ENCODE assay signal across 24 mouse cellular contexts in the genomic region with DNA sequence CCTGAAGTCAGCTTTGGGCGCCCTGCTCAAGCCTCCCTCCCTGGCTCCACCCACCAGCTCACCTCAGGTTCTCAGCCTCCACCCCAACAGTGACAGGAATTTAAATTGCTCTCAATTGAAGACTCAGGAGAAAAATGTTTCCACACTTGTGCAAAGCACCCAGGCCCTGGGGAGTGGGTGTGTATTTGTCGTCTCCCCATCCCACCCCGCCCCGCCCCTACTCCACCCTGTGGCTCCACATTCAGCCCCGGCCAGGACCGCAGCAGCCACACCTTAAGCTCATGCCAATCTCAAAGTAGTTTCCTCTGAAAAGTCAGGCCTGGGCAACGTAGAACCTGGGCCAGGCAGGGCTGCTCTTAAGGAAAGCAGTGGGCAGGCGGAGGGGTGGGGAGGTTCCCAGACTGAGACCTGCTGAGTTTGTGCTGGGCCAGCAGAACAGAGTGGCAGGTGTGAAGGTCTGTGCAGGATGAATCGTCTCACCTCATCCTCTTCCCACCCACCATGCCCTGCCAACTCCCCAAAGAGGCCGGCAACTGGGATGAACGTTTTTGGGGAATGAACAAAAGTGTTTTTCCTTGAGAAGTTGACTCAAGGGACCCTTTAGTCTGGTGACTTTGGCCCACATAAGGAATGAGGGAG. TPM values are rescaled to one million over a fixed set of nuclear protein-coding genes. Genes with fewer than 3 reads are reported as not detected.
A peak's percentile ranks its signal among the peaks of the same experiment; 100 is the strongest.
DNase-seq lines count a peak whose midpoint lies in the region; ATAC-seq lines count a peak whose summit lies in the region.
"Had no signal": no experiment of that assay in that cellular context is flagged by ENCODE, and none has a peak within 500 bp of the region (broad histone marks: within the 10 kb centered on the region; RNA-seq: fewer than 3 reads in every experiment).

No protein-coding gene starts in this region.

- H3K9me3 ChIP-seq in heart, embryonic 10.5 days, result no peaks in the 10 kb centered on the region
- H3K9me3 ChIP-seq in lung, embryonic 15.5 days, result no peaks in the 10 kb centered on the region
- H3K9me3 ChIP-seq in intestine, embryonic 16.5 days (ENCODE audit: control insufficient read depth, low read length), result no peaks in the 10 kb centered on the region
- H3K9me3 ChIP-seq in stomach, embryonic 16.5 days (replicated peaks; ENCODE audit: control insufficient read depth, low read length), result no peaks in the 10 kb centered on the region
- H3K9me3 ChIP-seq: G1E; hindbrain, embryonic 15.5 days; limb, embryonic 15.5 days had no signal

- DNase-seq in heart, adult 11 months, result peak; percentile 92
- no peak for DNase-seq in heart, embryonic 10.5 days (ENCODE audit: low spot score)
- DNase-seq in lung, postnatal 36 days, result no peak
- no peak for DNase-seq in left cerebral cortex, adult 8-10 months (ENCODE audit: low spot score in 2 of 2)
- no peak for DNase-seq in MN1 (ENCODE audit: low spot score)
- DNase-seq: adrenal gland, postnatal 10 days; cerebellum, adult 11 months; cerebellum, postnatal 14 days; kidney, adult 18-20 months; kidney, postnatal 36 days; layer of hippocampus, adult 9-11 months; lung, postnatal 4 days; retina, postnatal 1 day; right cerebral cortex, postnatal 4 days; thymus, adult 18-20 months had no signal

- H3K27ac ChIP-seq in heart, embryonic 10.5 days, result no peak overlapping the region
- H3K27ac ChIP-seq in lung, embryonic 15.5 days, result no peak overlapping the region
- H3K27ac ChIP-seq in intestine, embryonic 16.5 days (ENCODE audit: low read length), result no peak overlapping the region
- peak overlapping the region; percentile 73 for H3K27ac ChIP-seq in stomach, embryonic 16.5 days (ENCODE audit: low read length)
- H3K27ac ChIP-seq: hindbrain, embryonic 15.5 days; limb, embryonic 15.5 days had no signal

- peaks cover 39% of the 10 kb centered on the region for H3K4me1 ChIP-seq in heart, embryonic 10.5 days
- H3K4me1 ChIP-seq in lung, embryonic 15.5 days, result 0 out of 2 replicates have a peak, but pooled peaks cover 5% of the 10 kb centered on the region
- H3K4me1 ChIP-seq in intestine, embryonic 16.5 days (ENCODE audit: control insufficient read depth, insufficient read depth, low read length), result peaks cover 9% of the 10 kb centered on the region; the same call in 1 of the 2 replicates
- 0 out of 2 replicates have a peak, but pooled peaks cover 4% of the 10 kb centered on the region for H3K4me1 ChIP-seq in stomach, embryonic 16.5 days (ENCODE audit: control insufficient read depth, insufficient read depth, low read length)

- no peaks in the 10 kb centered on the region for H3K27me3 ChIP-seq in heart, embryonic 10.5 days (ENCODE audit: insufficient read depth, poor library complexity, severe bottlenecking)
- no peaks in the 10 kb centered on the region for H3K27me3 ChIP-seq in lung, embryonic 15.5 days
- H3K27me3 ChIP-seq in intestine, embryonic 16.5 days (replicated peaks; ENCODE audit: control insufficient read depth, insufficient read depth, low read length), result no peaks in the 10 kb centered on the region
- H3K27me3 ChIP-seq in stomach, embryonic 16.5 days (ENCODE audit: control insufficient read depth, insufficient read depth, low read length), result no peaks in the 10 kb centered on the region
- H3K27me3 ChIP-seq: hindbrain, embryonic 15.5 days; limb, embryonic 15.5 days had no signal

- H3K9ac ChIP-seq in lung, embryonic 15.5 days, result no peak overlapping the region
- no peak overlapping the region for H3K9ac ChIP-seq in intestine, embryonic 16.5 days (ENCODE audit: low read depth, low read length)
- peak overlapping the region; percentile 37; the same call in 1 of the 2 replicates for H3K9ac ChIP-seq in stomach, embryonic 16.5 days (ENCODE audit: low read length)
- H3K9ac ChIP-seq: hindbrain, embryonic 15.5 days; limb, embryonic 15.5 days had no signal

- no peak overlapping the region for H3K4me2 ChIP-seq in lung, embryonic 15.5 days
- H3K4me2 ChIP-seq in intestine, embryonic 16.5 days (ENCODE audit: low read depth, low read length), result no peak overlapping the region
- no peak overlapping the region for H3K4me2 ChIP-seq in stomach, embryonic 16.5 days (ENCODE audit: low read depth, low read length)
- H3K4me2 ChIP-seq: hindbrain, embryonic 15.5 days; limb, embryonic 15.5 days; midbrain, embryonic 11.5 days had no signal

- H3K36me3 ChIP-seq in heart, embryonic 10.5 days, result peaks cover 13% of the 10 kb centered on the region
- no peaks in the 10 kb centered on the region for H3K36me3 ChIP-seq in lung, embryonic 15.5 days
- H3K36me3 ChIP-seq in intestine, embryonic 16.5 days (ENCODE audit: control insufficient read depth, insufficient read depth, low read length), result no peaks in the 10 kb centered on the region
- H3K36me3 ChIP-seq in stomach, embryonic 16.5 days (ENCODE audit: control insufficient read depth, insufficient read depth, low read length), result no peaks in the 10 kb centered on the region
- H3K36me3 ChIP-seq: G1E; hindbrain, embryonic 15.5 days; limb, embryonic 15.5 days had no signal

- 54% methylated on average over 11 of the region's 11 CpGs for WGBS in heart, embryonic 10.5 days
- WGBS in lung, embryonic 15.5 days, result 51% methylated on average over 11 of the region's 11 CpGs
- 53% methylated on average over 11 of the region's 11 CpGs for WGBS in intestine, embryonic 16.5 days
- whole genome bisulfite sequencing in stomach, embryonic 16.5 days, result 45% methylated on average over 11 of the region's 11 CpGs

- no peak overlapping the region for H3K4me3 ChIP-seq in heart, embryonic 10.5 days
- H3K4me3 ChIP-seq in lung, embryonic 15.5 days, result no peak overlapping the region
- H3K4me3 ChIP-seq in intestine, embryonic 16.5 days (ENCODE audit: low read length), result no peak overlapping the region
- H3K4me3 ChIP-seq in stomach, embryonic 16.5 days (replicated peaks; ENCODE audit: low read length), result no peak overlapping the region
- H3K4me3 ChIP-seq: hindbrain, embryonic 15.5 days; limb, embryonic 15.5 days had no signal

- peak; percentile 24; the same call in 1 of the 2 replicates for ATAC-seq in lung, embryonic 15.5 days (ENCODE audit: borderline replicate concordance, extremely low read depth, low FRiP score, low TSS enrichment)
- 0 out of 2 replicates have a peak, but pooled peaks have one; percentile 19 for ATAC-seq in intestine, embryonic 16.5 days
- ATAC-seq in stomach, embryonic 16.5 days (ENCODE audit: insufficient read depth, low FRiP score), result peak; percentile 80
- ATAC-seq: forebrain, embryonic 16.5 days had no signal

RNA-seq across cellular contexts. Expression of gene Tnnt2, which starts 21.1 kb away (rescaled TPM):
- 2,168 and 3,634 TPM in 2 replicates for polyA plus RNA-seq in heart, embryonic 10.5 days (2016; fragmentation: Nextera tagmentation; extraction: Ambion mirVana)
- 158 and 190 TPM in 2 replicates for polyA plus RNA-seq in lung, embryonic 15.5 days (2015; fragmentation: Nextera tagmentation; extraction: Ambion mirVana)
- polyA plus RNA-seq in intestine, embryonic 16.5 days (2015; fragmentation: Nextera tagmentation; extraction: Ambion mirVana), result 23.5 and 26.7 TPM in 2 replicates
- 40.8 and 48.4 TPM in 2 replicates for polyA plus RNA-seq in stomach, embryonic 16.5 days (2015; fragmentation: Nextera tagmentation; extraction: Ambion mirVana)
- 10 to 100 TPM; 11.8 to 18.8 (median 13.4) TPM for total RNA-seq in left cerebral cortex, adult 8-10 months (2022)
- total RNA-seq: neutrophil, adult 5-6 weeks had no signal
- polyA plus RNA-seq: G1E had no signal

RNA-seq across cellular contexts. Expression of gene Lad1, which starts 38.9 kb away (rescaled TPM):
- polyA plus RNA-seq in heart, embryonic 10.5 days (2016; fragmentation: Nextera tagmentation; extraction: Ambion mirVana), result 3.3 and 6.8 TPM in 2 replicates
- polyA plus RNA-seq in lung, embryonic 15.5 days (2015; fragmentation: Nextera tagmentation; extraction: Ambion mirVana), result 14.9 and 17.0 TPM in 2 replicates
- polyA plus RNA-seq in intestine, embryonic 16.5 days (2015; fragmentation: Nextera tagmentation; extraction: Ambion mirVana), result 260 and 283 TPM in 2 replicates
- polyA plus RNA-seq in stomach, embryonic 16.5 days (2015; fragmentation: Nextera tagmentation; extraction: Ambion mirVana), result 109 and 142 TPM in 2 replicates
- total RNA-seq in left cerebral cortex, adult 8-10 months (2022), result 1 to 10 TPM in 2 of 4 experiments, under 1 TPM in 2; 0.68 to 1.2 (median 1.1) TPM
- polyA plus RNA-seq: G1E had no signal

Comparison
In these comparisons a context has a peak if more than half of its experiments do, and no peak if none do; other contexts are left out.
1. ATAC-seq: peak in every context shown above with its lines; median percentile 80 in stomach, embryonic 16.5 days; 24 in lung, embryonic 15.5 days; 19 in intestine, embryonic 16.5 days.
2. RNA of gene Tnnt2, which starts 21.1 kb away (polyA plus RNA-seq): 2,168 to 3,634 TPM in heart, embryonic 10.5 days; 158 to 190 TPM in lung, embryonic 15.5 days, 40.8 to 48.4 TPM in stomach, embryonic 16.5 days and 23.5 to 26.7 TPM in intestine, embryonic 16.5 days; every median in the first group is over 10 times any median in the second.